Mouse (Mus musculus): ENCODE results near the gene Olfr284. TPM values are rescaled to one million over a fixed set of nuclear protein-coding genes. Genes with fewer than 3 reads are reported as not detected.

Gene Olfr284
- not detected in 2 replicates for polyA plus RNA-seq (2012; ENCODE audit: low replicate concordance)

DNA sequence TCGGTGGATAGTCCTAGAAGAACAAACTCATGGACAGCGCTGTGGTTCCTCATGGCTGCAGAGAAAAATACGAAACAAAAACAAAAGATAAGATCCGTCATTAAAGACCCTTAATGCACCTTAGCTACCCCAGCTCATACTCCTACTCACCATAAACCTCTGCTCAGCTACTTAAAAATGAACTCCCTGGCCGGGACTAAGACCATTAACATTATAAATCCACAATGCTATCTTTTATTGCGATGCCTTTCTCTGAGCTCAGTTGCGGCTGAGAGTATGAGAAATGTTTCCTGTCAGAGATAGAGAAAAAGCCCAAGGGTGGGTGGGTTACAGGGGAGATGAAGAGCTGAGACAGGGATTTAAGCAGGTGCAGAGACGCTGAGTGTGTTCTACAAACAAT, at the start of gene Olfr284:
TSS of gene Olfr284 (minus strand) at position 101 of the 400 bp plus-strand sequence.

GRCm38 (mm10) chr15:98380846-98381245, 40.1 kb upstream of the Olfr284 start, which contains the start of gene Olfr283:
Gene Olfr283 (minus strand): TSS chr15:98380946.

GRCm38 (mm10) chr15:98317177-98317724, 23.5 kb downstream of the Olfr284 start, which contains the start of gene Olfr285:
Gene Olfr285 (minus strand): TSS chr15:98317353.

GRCm38 (mm10) chr15:98295628-98296551, 44.9 kb downstream of the Olfr284 start, which contains the start of gene Zfp641:
Gene Zfp641 (minus strand): TSS chr15:98296161.

Other genes with a start within 250 kb of the Olfr284 start
- 10.8 and 21.1 TPM in 2 replicates for gene Pfkm, start 248.4 kb downstream of the Olfr284 start, polyA plus RNA-seq (2012; ENCODE audit: low replicate concordance)
- 20.6 and 31.0 TPM in 2 replicates for gene Senp1, start 247.2 kb downstream of the Olfr284 start, polyA plus RNA-seq (2012; ENCODE audit: low replicate concordance)
- 1.5 and 4.5 TPM in 2 replicates for gene Asb8, start 175.4 kb downstream of the Olfr284 start, polyA plus RNA-seq (2012; ENCODE audit: low replicate concordance)
- 0.27 and 0.57 TPM in 2 replicates for gene Ccdc184, start 173.8 kb downstream of the Olfr284 start, polyA plus RNA-seq (2012; ENCODE audit: low replicate concordance)
- not detected in 2 replicates for gene Olfr288, start 145.4 kb downstream of the Olfr284 start, polyA plus RNA-seq (2012; ENCODE audit: low replicate concordance)
- gene Gm44579, start 120.0 kb downstream of the Olfr284 start, polyA plus RNA-seq (2012; ENCODE audit: low replicate concordance) = 0.08 TPM in 1 of 2 replicates, not detected in the other
- gene Olfr287, start 119.9 kb downstream of the Olfr284 start, polyA plus RNA-seq (2012; ENCODE audit: low replicate concordance) = not detected in 2 replicates
- gene Olfr286, start 106.5 kb downstream of the Olfr284 start, polyA plus RNA-seq (2012; ENCODE audit: low replicate concordance) = not detected in 2 replicates
- gene H1fnt, start 83.7 kb downstream of the Olfr284 start, polyA plus RNA-seq (2012; ENCODE audit: low replicate concordance) = not detected in 2 replicates
- gene Zfp641, start 44.8 kb downstream of the Olfr284 start, polyA plus RNA-seq (2012; ENCODE audit: low replicate concordance) = 0.03 TPM in 1 of 2 replicates, not detected in the other
- not detected in 2 replicates for gene Olfr285, start 23.6 kb downstream of the Olfr284 start, polyA plus RNA-seq (2012; ENCODE audit: low replicate concordance)
- 0.09 TPM in 1 of 2 replicates, not detected in the other for gene Olfr283, start 40.0 kb upstream of the Olfr284 start, polyA plus RNA-seq (2012; ENCODE audit: low replicate concordance)
- not detected in 2 replicates for gene Olfr282, start 90.2 kb upstream of the Olfr284 start, polyA plus RNA-seq (2012; ENCODE audit: low replicate concordance)
- not detected in 2 replicates for gene Olfr281, start 111.6 kb upstream of the Olfr284 start, polyA plus RNA-seq (2012; ENCODE audit: low replicate concordance)
- 0.08 TPM in 1 of 2 replicates, not detected in the other for gene OR5BS1P, start 128.9 kb upstream of the Olfr284 start, polyA plus RNA-seq (2012; ENCODE audit: low replicate concordance)
- not detected in 2 replicates for gene Lalba, start 141.7 kb upstream of the Olfr284 start, polyA plus RNA-seq (2012; ENCODE audit: low replicate concordance)
- 0.26 TPM in 1 of 2 replicates, not detected in the other for gene Olfr279, start 151.4 kb upstream of the Olfr284 start, polyA plus RNA-seq (2012; ENCODE audit: low replicate concordance)
- 15.3 and 23.6 TPM in 2 replicates for gene Kansl2, start 193.3 kb upstream of the Olfr284 start, polyA plus RNA-seq (2012; ENCODE audit: low replicate concordance)
- gene Ccnt1, start 229.9 kb upstream of the Olfr284 start, polyA plus RNA-seq (2012; ENCODE audit: low replicate concordance) = 3.5 and 6.5 TPM in 2 replicates
- gene 4930415O20Rik, start 230.0 kb upstream of the Olfr284 start, polyA plus RNA-seq (2012; ENCODE audit: low replicate concordance) = not detected in 2 replicates

Measured in leukemia stem cell, adult 10-12 weeks (primary cell).